Mouse (Mus musculus) forebrain, embryonic 14.5 days (tissue): ENCODE measurements at regions not wholly inside any gene's neighbourhood (a gene's known extent, or its start where the extent isn't known, plus 50 kb on each side); places are given as distances from the start of the nearest gene placed in this dataset.

ENCODE experiments used
- ATAC-seq: fragments of 200-750 bp; cut with Nextera tagmentation; 2 replicates; pipeline ENCODE4 v1.8.0; 2017; ENCODE audit warnings: mild to moderate bottlenecking, moderate library complexity
- DNase-seq: peaks from one replicate; pipeline ENCODE4 v3.0.0-alpha.2; 2015; ENCODE audit warnings: low spot score
- H3K27ac ChIP-seq: fragments of 300-500 bp; sonication (generic); 2 replicates; pipeline ENCODE4 v1.5.1; 2014; ENCODE audit warnings: low read depth, mild to moderate bottlenecking, control low read depth, low read length, moderate library complexity
- H3K27me3 ChIP-seq: fragments of 300-500 bp; sonication (generic); replicated peaks from 2 replicates; pipeline ENCODE4 v1.6.1; 2014; ENCODE audit warnings: low read length, control low read depth, mixed read lengths; ENCODE audit not compliant: control insufficient read depth, insufficient read depth
- H3K36me3 ChIP-seq: fragments of 300-500 bp; sonication (generic); 2 replicates; pipeline ENCODE4 v1.6.1; 2014; ENCODE audit warnings: low read length, control low read depth; ENCODE audit not compliant: control insufficient read depth, insufficient read depth
- H3K4me1 ChIP-seq: fragments of 300-500 bp; sonication (generic); 2 replicates; pipeline ENCODE4 v1.6.1; 2014; ENCODE audit warnings: antibody characterized with exemption, low read length, control low read depth; ENCODE audit not compliant: control insufficient read depth, insufficient read depth
- H3K4me2 ChIP-seq: fragments of 300-500 bp; sonication (generic); 2 replicates; pipeline ENCODE4 v1.6.1; 2014; ENCODE audit warnings: mild to moderate bottlenecking, control low read depth, low read length
- H3K4me3 ChIP-seq: fragments of 300-500 bp; sonication (generic); 2 replicates; pipeline ENCODE4 v1.5.1; 2014; ENCODE audit warnings: low read depth, low read length, control low read depth
- H3K9ac ChIP-seq: fragments of 300-500 bp; sonication (generic); 2 replicates; pipeline ENCODE4 v1.6.1; 2014; ENCODE audit warnings: mild to moderate bottlenecking, low read length, control low read depth, moderate library complexity
- H3K9me3 ChIP-seq: fragments of 300-500 bp; sonication (generic); replicated peaks from 2 replicates; pipeline ENCODE4 v1.6.1; 2016; ENCODE audit warnings: low read length, control low read depth, mixed read lengths; ENCODE audit not compliant: control insufficient read depth
- WGBS: fragments of 180-500 bp; shearing (Covaris S2); extraction: QIAGEN DNeasy Blood & Tissue Kit; methylation state at CpG from one replicate; pipeline ENCODE4 v1.1.7; 2014; 5-methylcytosine and 5-hydroxymethylcytosine counted together

DNA sequence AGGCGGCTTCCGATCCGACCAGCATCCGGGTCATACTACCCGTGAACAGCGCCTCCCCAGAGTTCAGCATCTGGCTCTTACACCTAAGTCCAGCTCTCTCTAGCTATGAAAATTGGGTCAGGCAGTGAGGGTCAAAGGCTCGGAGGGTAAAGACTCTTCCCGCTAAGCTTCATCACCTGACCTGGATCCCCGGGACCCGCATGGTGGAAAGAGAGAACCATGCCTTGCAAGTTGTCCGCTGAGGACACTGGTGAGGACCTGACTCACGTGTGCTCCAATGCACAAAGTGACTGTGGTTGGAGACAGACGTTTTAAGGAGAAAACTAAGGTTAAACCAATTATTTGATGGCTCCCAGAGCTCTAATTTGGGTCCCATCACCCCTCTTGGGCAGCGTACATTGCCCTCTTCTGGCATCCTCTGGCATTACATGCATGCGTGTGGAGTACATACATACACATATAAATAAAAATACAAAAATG, 74.6 kb upstream of the Sall4 start:
- no peaks in the 10 kb centered on the region for H3K9me3 ChIP-seq
- no peak overlapping the region for H3K9ac ChIP-seq
- no peak overlapping the region for H3K4me2 ChIP-seq
- no peak overlapping the region for H3K27ac ChIP-seq
- no peaks in the 10 kb centered on the region for H3K36me3 ChIP-seq
- WGBS, result 9% methylated on average over 15 of the region's 15 CpGs
- ATAC-seq (no peak), DNase-seq (peak; percentile 46)
- peaks cover 15% of the 10 kb centered on the region for H3K27me3 ChIP-seq
- H3K4me1 ChIP-seq, result peaks cover 10% of the 10 kb centered on the region; the same call in 1 of the 2 replicates
- no peak overlapping the region for H3K4me3 ChIP-seq

DNA sequence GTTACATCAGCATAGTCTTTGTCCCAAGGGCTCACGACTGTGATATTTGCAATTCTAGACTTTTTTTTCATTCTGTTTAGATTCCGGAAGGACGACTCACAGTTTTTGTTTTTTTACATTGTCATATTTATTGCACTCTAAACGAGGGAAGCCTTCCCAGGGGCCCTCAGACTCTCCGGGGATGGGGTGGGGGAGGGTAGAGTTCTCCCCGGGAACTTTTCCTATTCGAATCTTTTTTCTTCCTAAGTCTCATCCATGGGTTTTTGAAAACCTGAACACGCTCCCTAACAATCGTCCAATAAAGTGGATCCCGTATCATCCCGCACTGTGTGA, 73.9 kb upstream of the Sall4 start:
- 5% methylated on average over 11 of the region's 11 CpGs for WGBS
- DNase-seq, result no peak
- Histone ChIP-seq H3K9me3 (no peaks in the 10 kb centered on the region), H3K27ac (no peak overlapping the region), H3K4me2 (no peak overlapping the region), H3K36me3 (no peaks in the 10 kb centered on the region), H3K27me3 (peaks cover 15% of the 10 kb centered on the region), H3K9ac (no peak overlapping the region), H3K4me3 (no peak overlapping the region), H3K4me1 (peaks cover 10% of the 10 kb centered on the region; the same call in 1 of the 2 replicates)
- no peak for ATAC-seq

DNA sequence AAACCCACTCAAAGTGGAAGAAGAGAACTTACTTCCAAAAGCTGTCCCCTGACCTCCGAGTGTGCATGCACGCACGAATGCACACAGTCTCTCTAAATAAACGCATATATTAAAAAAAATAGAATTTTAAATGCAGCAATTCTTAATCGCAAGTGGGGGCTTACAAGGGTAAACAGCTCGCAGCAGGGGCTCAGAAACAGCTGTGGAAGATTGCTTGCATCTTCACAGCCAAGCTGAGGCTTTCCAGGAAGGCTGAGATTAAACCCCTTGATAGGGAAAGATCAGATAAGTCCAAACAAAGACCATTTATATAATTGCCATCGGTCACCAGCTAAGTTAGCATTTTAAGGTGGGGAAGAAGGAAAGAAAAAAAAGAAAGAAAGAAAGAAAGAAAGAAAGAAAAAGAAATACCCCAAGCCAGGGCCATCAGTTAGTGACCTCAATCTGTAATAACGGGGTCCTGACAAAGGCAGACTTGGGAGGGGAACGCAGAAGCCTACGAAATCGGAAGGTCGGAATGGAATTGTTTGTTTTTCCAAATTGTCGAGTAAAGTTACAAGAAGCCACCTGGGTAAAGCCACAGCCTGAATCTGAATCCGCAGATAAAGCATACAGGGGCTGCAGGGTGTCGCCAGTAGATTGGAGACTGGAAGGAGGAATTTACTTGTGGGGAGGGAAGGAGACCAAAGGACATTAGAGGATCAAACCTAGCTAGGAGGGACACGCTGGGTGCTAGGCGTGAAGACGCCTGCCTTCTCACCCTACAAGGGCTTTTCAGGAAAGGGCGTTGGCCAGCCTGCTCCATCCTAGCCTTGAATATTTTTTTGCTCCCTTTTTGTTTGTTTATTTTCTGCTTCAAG, 73.3 kb upstream of the Sall4 start:
- DNase-seq (peak; percentile 17), ATAC-seq (no peak)
- H3K9me3 ChIP-seq, result no peaks in the 10 kb centered on the region
- peaks cover 15% of the 10 kb centered on the region for H3K27me3 ChIP-seq
- H3K4me2 ChIP-seq, result no peak overlapping the region
- H3K9ac ChIP-seq, result no peak overlapping the region
- H3K4me3 ChIP-seq, result no peak overlapping the region
- no peaks in the 10 kb centered on the region for H3K36me3 ChIP-seq
- H3K4me1 ChIP-seq, result peaks cover 10% of the 10 kb centered on the region; the same call in 1 of the 2 replicates
- no peak overlapping the region for H3K27ac ChIP-seq
- WGBS, result 10% methylated on average over 19 of the region's 19 CpGs

DNA sequence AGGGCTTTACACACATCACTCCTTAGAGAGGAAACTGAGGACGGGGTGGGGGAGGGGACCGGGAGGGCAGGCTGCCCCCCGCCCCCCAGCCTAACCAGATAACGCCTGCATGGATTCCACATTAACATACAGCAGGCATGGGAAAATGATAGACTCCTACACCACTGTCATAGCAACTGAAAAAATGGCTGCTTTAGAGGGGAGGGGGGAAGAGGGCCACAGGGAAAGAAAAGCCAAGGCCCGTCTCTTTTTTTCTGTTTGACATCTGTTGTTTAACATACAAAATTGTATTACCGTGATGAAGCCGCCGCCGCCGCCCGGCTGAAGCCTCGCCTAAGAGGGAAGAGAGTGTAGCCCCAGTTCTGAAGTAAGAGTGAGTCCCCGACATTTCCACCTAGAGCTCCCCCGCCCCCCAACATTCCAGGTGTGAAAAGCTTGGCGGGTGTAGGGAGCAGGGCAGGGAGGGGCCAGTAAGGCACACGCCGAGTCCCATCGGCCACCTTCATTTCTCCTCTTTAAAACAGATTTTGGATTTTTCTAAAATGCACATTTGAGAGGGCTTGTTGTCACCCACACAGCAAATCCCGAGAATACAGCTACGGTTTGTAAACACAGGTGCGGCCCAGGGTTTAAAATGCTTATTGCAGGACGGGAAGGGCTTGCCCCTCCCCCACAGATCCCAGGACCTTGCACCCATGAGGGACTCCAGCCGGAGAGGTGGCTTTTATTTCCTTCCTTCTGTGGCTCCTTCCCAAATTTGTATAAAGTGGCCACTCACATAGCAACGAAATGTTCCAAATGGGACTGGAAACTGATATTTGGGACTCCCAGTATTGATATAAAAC, 72.3 kb upstream of the Sall4 start:
- 0 out of 2 replicates have a peak overlapping the region, but pooled peaks have one; percentile 5 for H3K4me3 ChIP-seq
- H3K4me1 ChIP-seq, result peaks cover 10% of the 10 kb centered on the region; the same call in 1 of the 2 replicates
- peaks cover 15% of the 10 kb centered on the region for H3K27me3 ChIP-seq

DNA sequence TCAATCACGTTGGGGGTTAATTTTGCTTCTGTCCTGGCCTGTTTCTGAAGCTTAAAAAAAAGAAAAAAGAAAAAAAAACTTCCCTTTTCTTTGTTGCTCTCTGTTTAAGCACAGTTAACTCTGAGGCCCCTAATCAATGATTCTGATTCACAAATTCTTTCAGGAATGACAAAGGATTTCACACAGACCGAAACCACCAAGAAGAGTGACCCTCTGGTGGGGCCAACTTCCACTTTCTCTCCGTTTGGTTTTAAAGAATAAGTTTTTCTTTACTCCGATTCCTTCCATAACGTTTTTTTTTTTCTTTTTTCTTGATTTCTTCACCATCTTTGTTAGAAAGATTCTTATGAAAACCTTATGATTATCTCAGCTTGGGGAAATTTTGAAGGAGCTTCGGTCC, 71.5 kb upstream of the Sall4 start:
- Histone ChIP-seq H3K4me2 (peak overlapping the region; percentile 40; the same call in 1 of the 2 replicates), H3K36me3 (no peaks in the 10 kb centered on the region), H3K27me3 (peaks cover 15% of the 10 kb centered on the region), H3K4me1 (peaks cover 10% of the 10 kb centered on the region; the same call in 1 of the 2 replicates), H3K9ac (no peak overlapping the region), H3K4me3 (no peak overlapping the region), H3K27ac (no peak overlapping the region), H3K9me3 (no peaks in the 10 kb centered on the region)
- ATAC-seq (no peak), DNase-seq (no peak)
- WGBS, result 11% methylated on average over 6 of the region's 6 CpGs

More for the DNA sequence above, 72.3 kb upstream of the Sall4 start:
- Histone ChIP-seq H3K36me3 (no peaks in the 10 kb centered on the region), H3K9me3 (no peaks in the 10 kb centered on the region), H3K27ac (no peak overlapping the region), H3K9ac (peak overlapping the region; percentile 29; the same call in 1 of the 2 replicates), H3K4me2 (peak overlapping the region; percentile 40)
- WGBS, result 3% methylated on average over 24 of the region's 24 CpGs
- DNase-seq (peak; percentile 65), ATAC-seq (peak; percentile 67; the same call in 1 of the 2 replicates)

DNA sequence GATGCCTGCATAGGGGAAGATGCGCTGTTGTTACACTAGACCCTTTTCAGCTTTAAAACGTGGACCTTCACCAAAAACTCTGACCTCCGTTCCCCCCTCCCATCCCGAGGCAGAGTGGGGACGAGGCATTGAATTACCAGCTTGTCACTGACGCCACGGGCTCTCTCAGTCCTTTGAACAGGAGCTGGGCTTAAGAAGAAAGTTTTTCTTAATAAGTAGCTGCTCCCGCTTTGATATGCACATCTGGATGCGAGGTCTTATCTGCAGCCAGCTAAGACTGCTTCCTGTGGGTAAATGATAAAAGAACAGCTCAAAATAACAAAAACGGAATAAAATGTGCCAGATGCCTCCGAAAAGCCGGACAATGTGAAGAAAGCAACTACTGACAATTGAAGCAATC, 70.9 kb upstream of the Sall4 start:
- no peak overlapping the region for H3K27ac ChIP-seq
- H3K9ac ChIP-seq, result no peak overlapping the region
- H3K36me3 ChIP-seq, result no peaks in the 10 kb centered on the region
- H3K27me3 ChIP-seq, result peaks cover 15% of the 10 kb centered on the region
- H3K4me1 ChIP-seq, result peaks cover 10% of the 10 kb centered on the region; the same call in 1 of the 2 replicates
- DNase-seq, result peak; percentile 34
- WGBS, result 6% methylated on average over 12 of the region's 12 CpGs
- H3K4me2 ChIP-seq, result no peak overlapping the region
- H3K9me3 ChIP-seq, result no peaks in the 10 kb centered on the region
- no peak for ATAC-seq
- H3K4me3 ChIP-seq, result no peak overlapping the region

DNA sequence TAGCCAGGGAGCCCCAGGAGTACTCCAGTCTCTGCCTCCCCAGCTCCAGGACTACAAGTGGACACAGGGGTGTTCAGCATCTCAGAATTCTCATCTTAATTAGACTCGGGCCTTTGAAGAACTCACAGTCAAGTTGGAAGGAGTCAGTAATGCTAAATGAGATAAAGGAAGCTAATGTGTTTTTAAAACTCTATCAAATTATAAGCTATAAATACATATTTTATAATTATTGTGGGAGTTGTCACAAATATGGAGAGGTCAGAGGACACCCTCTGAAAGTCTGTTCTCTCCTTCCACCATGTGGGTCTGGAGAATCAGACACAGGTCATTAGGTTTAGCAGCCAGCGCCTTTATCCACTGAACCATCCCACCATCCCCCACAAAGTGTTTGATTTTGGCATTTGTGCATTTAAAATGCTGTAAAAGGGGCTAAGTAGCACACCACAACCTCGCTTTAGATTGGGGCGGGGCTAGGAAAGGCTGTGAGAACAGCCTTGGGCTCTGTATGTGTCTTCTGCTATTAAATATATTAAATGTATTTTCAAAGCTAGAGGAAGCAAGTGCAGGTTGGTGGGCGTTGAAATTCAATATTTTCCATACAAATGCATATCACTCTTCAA, 70.3 kb upstream of the Sall4 start:
- no peak overlapping the region for H3K27ac ChIP-seq
- H3K9me3 ChIP-seq, result no peaks in the 10 kb centered on the region
- H3K27me3 ChIP-seq, result peaks cover 11% of the 10 kb centered on the region
- no peak overlapping the region for H3K4me2 ChIP-seq
- peaks cover 10% of the 10 kb centered on the region; the same call in 1 of the 2 replicates for H3K4me1 ChIP-seq
- 27% methylated on average over 5 of the region's 5 CpGs for WGBS
- DNase-seq, result no peak
- H3K36me3 ChIP-seq, result no peaks in the 10 kb centered on the region
- no peak overlapping the region for H3K4me3 ChIP-seq
- no peak; the same call in 1 of the 2 replicates for ATAC-seq
- no peak overlapping the region for H3K9ac ChIP-seq

DNA sequence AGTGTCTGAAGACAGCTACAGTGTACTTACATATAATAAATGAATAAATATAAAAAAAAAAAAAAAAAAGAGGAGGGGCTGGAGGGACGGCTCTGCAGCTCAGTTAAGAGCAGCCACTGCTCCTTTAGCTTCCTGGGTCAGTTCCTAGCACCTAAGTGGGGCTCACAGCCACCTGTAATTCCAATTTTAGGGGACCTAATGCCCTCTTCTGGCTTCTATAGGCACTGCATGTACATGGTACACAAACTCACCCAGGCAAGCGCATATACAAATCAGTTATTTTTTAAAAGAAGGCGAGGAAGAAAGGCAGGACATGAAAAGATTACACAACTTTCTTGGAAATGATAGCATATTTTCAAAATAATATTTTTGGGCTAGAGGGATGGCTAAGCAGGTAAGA, 67.0 kb upstream of the Sall4 start:
- Histone ChIP-seq H3K36me3 (no peaks in the 10 kb centered on the region), H3K4me1 (peaks cover 5% of the 10 kb centered on the region; the same call in 1 of the 2 replicates), H3K9me3 (no peaks in the 10 kb centered on the region), H3K27me3 (no peaks in the 10 kb centered on the region; the same call in none of the 2 replicates), H3K4me3 (no peak overlapping the region), H3K27ac (no peak overlapping the region), H3K4me2 (no peak overlapping the region), H3K9ac (no peak overlapping the region)
- no peak for DNase-seq
- 97% methylated on average over 3 of the region's 3 CpGs for WGBS
- no peak for ATAC-seq
